Mouse (Mus musculus): ENCODE measurements around the gene Ptgfrn. TPM values are rescaled to one million over a fixed set of nuclear protein-coding genes. Genes with fewer than 3 reads are reported as not detected.

Ptgfrn gene
- 9.1 and 10.5 TPM in 2 replicates for polyA plus RNA-seq (2014; fragmentation: Nextera tagmentation; extraction: Ambion mirVana)

- peak within 1 kb of the TSS; percentile 91 for H3K9ac ChIP-seq (replicated peaks; ENCODE audit: low read depth, low read length)
- peak within 1 kb of the TSS; percentile 74 for H3K4me3 ChIP-seq (ENCODE audit: low read depth, low read length)
- H3K36me3 ChIP-seq (ENCODE audit: control insufficient read depth, insufficient read depth, low read length) = no peaks in the 10 kb centered on the region
- H3K4me1 ChIP-seq (ENCODE audit: control insufficient read depth, insufficient read depth, low read length) = peaks cover 36% of the 10 kb centered on the region
- peak within 1 kb of the TSS; percentile 87 for H3K27ac ChIP-seq (ENCODE audit: low read length)
- H3K4me2 ChIP-seq (replicated peaks; ENCODE audit: low read depth, low read length) = peak within 1 kb of the TSS; percentile 84
- peak; percentile 69 for ATAC-seq (ENCODE audit: insufficient number of reproducible peaks, insufficient read depth, low FRiP score, low read depth)
- no peaks in the 10 kb centered on the region for H3K9me3 ChIP-seq (ENCODE audit: control insufficient read depth, low read depth, low read length)
- 1% methylated on average over 63 of the region's 81 CpGs for WGBS
- no peaks in the 10 kb centered on the region for H3K27me3 ChIP-seq (ENCODE audit: control insufficient read depth, insufficient read depth, low read length)
Observed at GRCm38 (mm10) chr3:101110043-101110837, at the start of gene Ptgfrn. TSS of gene Ptgfrn (minus strand) at chr3:101110278.

- H3K4me3 ChIP-seq (ENCODE audit: low read depth, low read length) = no peak overlapping the region
- H3K27me3 ChIP-seq (ENCODE audit: control insufficient read depth, insufficient read depth, low read length) = no peaks in the 10 kb centered on the region
- WGBS = 85% methylated on average over 4 of the region's 4 CpGs
- no peak for ATAC-seq (ENCODE audit: insufficient number of reproducible peaks, insufficient read depth, low FRiP score, low read depth)
- H3K4me2 ChIP-seq (replicated peaks; ENCODE audit: low read depth, low read length) = no peak overlapping the region
- H3K4me1 ChIP-seq (ENCODE audit: control insufficient read depth, insufficient read depth, low read length) = peaks cover 24% of the 10 kb centered on the region
- H3K9me3 ChIP-seq (ENCODE audit: control insufficient read depth, low read depth, low read length) = no peaks in the 10 kb centered on the region
- H3K27ac ChIP-seq (ENCODE audit: low read length) = no peak overlapping the region
- no peak overlapping the region for H3K9ac ChIP-seq (replicated peaks; ENCODE audit: low read depth, low read length)
- no peaks in the 10 kb centered on the region for H3K36me3 ChIP-seq (ENCODE audit: control insufficient read depth, insufficient read depth, low read length)
Observed at GRCm38 (mm10) chr3:101159701-101160100, 49.6 kb upstream of the Ptgfrn start.

DNA sequence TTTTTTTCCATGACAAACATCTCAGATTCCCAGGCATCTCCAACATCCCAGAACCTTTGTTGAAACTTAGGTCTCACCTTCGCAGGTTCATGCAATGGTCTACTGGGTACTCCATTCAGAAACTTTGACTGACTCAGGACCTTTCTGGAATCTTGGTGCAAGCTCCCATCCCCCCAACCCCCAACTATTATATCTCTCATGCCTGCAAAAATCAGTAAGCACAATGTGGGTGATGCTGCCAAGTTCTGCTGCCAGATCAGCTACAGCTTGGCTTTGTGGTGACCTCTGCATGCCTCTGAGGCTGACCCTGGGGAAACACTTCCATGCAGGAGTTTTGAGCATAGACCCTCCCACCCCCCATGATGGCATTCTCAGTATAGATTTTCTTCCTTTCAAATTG is 44.0 kb upstream of the Ptgfrn start:
- Histone ChIP-seq H3K4me1 (ENCODE audit: control insufficient read depth, insufficient read depth, low read length) (no peaks in the 10 kb centered on the region), H3K27ac (ENCODE audit: low read length) (no peak overlapping the region), H3K4me3 (ENCODE audit: low read depth, low read length) (no peak overlapping the region), H3K27me3 (ENCODE audit: control insufficient read depth, insufficient read depth, low read length) (no peaks in the 10 kb centered on the region), H3K9me3 (ENCODE audit: control insufficient read depth, low read depth, low read length) (no peaks in the 10 kb centered on the region), H3K9ac (replicated peaks; ENCODE audit: low read depth, low read length) (no peak overlapping the region), H3K4me2 (replicated peaks; ENCODE audit: low read depth, low read length) (no peak overlapping the region), H3K36me3 (ENCODE audit: control insufficient read depth, insufficient read depth, low read length) (no peaks in the 10 kb centered on the region)
- ATAC-seq (ENCODE audit: insufficient number of reproducible peaks, insufficient read depth, low FRiP score, low read depth) = no peak
- WGBS = 94% methylated on average over 1 of the region's 1 CpGs

- Histone ChIP-seq H3K4me2 (replicated peaks; ENCODE audit: low read depth, low read length) (no peak overlapping the region), H3K27ac (ENCODE audit: low read length) (no peak overlapping the region), H3K9ac (replicated peaks; ENCODE audit: low read depth, low read length) (no peak overlapping the region), H3K27me3 (ENCODE audit: control insufficient read depth, insufficient read depth, low read length) (no peaks in the 10 kb centered on the region), H3K4me3 (ENCODE audit: low read depth, low read length) (no peak overlapping the region), H3K36me3 (ENCODE audit: control insufficient read depth, insufficient read depth, low read length) (no peaks in the 10 kb centered on the region), H3K9me3 (ENCODE audit: control insufficient read depth, low read depth, low read length) (no peaks in the 10 kb centered on the region), H3K4me1 (ENCODE audit: control insufficient read depth, insufficient read depth, low read length) (no peaks in the 10 kb centered on the region)
- no peak for ATAC-seq (ENCODE audit: insufficient number of reproducible peaks, insufficient read depth, low FRiP score, low read depth)
- 65% methylated on average over 3 of the region's 3 CpGs for WGBS
Observed at GRCm38 (mm10) chr3:101153341-101153740, 43.3 kb upstream of the Ptgfrn start.

GRCm38 (mm10) chr3:101146126-101146772 is 36.2 kb upstream of the Ptgfrn start:
- ATAC-seq (ENCODE audit: insufficient number of reproducible peaks, insufficient read depth, low FRiP score, low read depth) = no peak
- no peak overlapping the region for H3K4me2 ChIP-seq (replicated peaks; ENCODE audit: low read depth, low read length)
- no peak overlapping the region for H3K9ac ChIP-seq (replicated peaks; ENCODE audit: low read depth, low read length)
- no peaks in the 10 kb centered on the region for H3K27me3 ChIP-seq (ENCODE audit: control insufficient read depth, insufficient read depth, low read length)
- no peaks in the 10 kb centered on the region for H3K36me3 ChIP-seq (ENCODE audit: control insufficient read depth, insufficient read depth, low read length)
- WGBS = 72% methylated on average over 7 of the region's 7 CpGs
- H3K9me3 ChIP-seq (ENCODE audit: control insufficient read depth, low read depth, low read length) = no peaks in the 10 kb centered on the region
- H3K4me1 ChIP-seq (ENCODE audit: control insufficient read depth, insufficient read depth, low read length) = no peaks in the 10 kb centered on the region
- H3K4me3 ChIP-seq (ENCODE audit: low read depth, low read length) = no peak overlapping the region
- no peak overlapping the region for H3K27ac ChIP-seq (ENCODE audit: low read length)

- Histone ChIP-seq H3K9ac (replicated peaks; ENCODE audit: low read depth, low read length) (no peak overlapping the region), H3K27me3 (ENCODE audit: control insufficient read depth, insufficient read depth, low read length) (no peaks in the 10 kb centered on the region), H3K4me3 (ENCODE audit: low read depth, low read length) (no peak overlapping the region), H3K27ac (ENCODE audit: low read length) (no peak overlapping the region), H3K4me1 (ENCODE audit: control insufficient read depth, insufficient read depth, low read length) (no peaks in the 10 kb centered on the region), H3K9me3 (ENCODE audit: control insufficient read depth, low read depth, low read length) (no peaks in the 10 kb centered on the region), H3K36me3 (ENCODE audit: control insufficient read depth, insufficient read depth, low read length) (no peaks in the 10 kb centered on the region), H3K4me2 (replicated peaks; ENCODE audit: low read depth, low read length) (no peak overlapping the region)
- 29% methylated on average over 10 of the region's 10 CpGs for WGBS
- no peak for ATAC-seq (ENCODE audit: insufficient number of reproducible peaks, insufficient read depth, low FRiP score, low read depth)
Observed at GRCm38 (mm10) chr3:101145292-101146046, 35.4 kb upstream of the Ptgfrn start.

DNA sequence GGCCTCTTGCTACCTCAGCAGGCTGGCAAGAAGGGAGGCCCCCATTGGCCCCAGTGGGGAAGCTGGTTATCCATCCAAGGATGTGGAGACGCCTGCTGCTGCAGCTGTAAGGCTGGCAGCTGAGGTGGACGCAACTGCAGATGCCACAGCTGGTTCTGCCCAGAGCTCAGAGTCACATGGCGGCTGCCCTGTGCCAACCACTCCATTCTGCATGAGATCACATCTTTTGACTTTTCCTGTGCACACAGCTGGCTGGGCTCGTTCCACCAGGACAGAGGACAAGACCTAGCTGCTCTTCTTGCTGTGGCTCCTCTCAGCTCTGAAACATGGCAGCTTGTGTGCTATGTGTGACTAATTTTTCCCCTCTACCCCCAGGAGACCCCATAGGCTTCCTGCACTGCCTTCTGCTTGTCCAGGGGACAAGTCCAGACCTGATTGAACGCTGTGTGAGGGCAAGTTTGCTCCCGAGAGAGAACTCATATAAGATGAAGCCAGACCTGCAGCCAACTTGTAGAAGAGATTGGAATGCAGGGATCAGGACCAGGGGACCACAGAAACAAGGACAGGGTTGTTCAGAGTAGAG is 34.4 kb upstream of the Ptgfrn start:
- WGBS = 67% methylated on average over 6 of the region's 6 CpGs
- no peaks in the 10 kb centered on the region for H3K9me3 ChIP-seq (ENCODE audit: control insufficient read depth, low read depth, low read length)
- no peaks in the 10 kb centered on the region for H3K4me1 ChIP-seq (ENCODE audit: control insufficient read depth, insufficient read depth, low read length)
- H3K27me3 ChIP-seq (ENCODE audit: control insufficient read depth, insufficient read depth, low read length) = no peaks in the 10 kb centered on the region
- ATAC-seq (ENCODE audit: insufficient number of reproducible peaks, insufficient read depth, low FRiP score, low read depth) = no peak
- no peak overlapping the region for H3K9ac ChIP-seq (replicated peaks; ENCODE audit: low read depth, low read length)
- no peak overlapping the region for H3K27ac ChIP-seq (ENCODE audit: low read length)
- H3K4me3 ChIP-seq (ENCODE audit: low read depth, low read length) = no peak overlapping the region
- H3K4me2 ChIP-seq (replicated peaks; ENCODE audit: low read depth, low read length) = no peak overlapping the region
- no peaks in the 10 kb centered on the region for H3K36me3 ChIP-seq (ENCODE audit: control insufficient read depth, insufficient read depth, low read length)

DNA sequence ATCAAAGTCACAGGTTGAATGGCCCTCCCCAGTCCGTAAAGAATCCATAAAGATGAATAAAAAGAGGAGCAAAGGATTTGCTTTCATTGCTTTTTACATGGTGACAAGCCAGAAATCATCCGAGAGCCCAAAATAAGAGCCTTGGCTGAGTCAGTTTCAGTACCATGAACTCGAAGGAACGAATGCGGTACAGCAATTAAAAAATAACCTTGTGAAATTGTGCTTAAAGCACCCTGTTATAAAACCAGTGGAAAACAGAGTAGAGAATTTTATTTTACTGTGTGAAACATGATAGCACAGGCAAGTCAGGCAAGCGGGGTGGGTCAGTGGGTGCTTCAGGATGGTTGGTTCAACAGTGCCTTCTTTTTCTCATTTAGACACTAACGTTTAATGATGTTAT is 33.4 kb upstream of the Ptgfrn start:
- Histone ChIP-seq H3K27me3 (ENCODE audit: control insufficient read depth, insufficient read depth, low read length) (no peaks in the 10 kb centered on the region), H3K4me3 (ENCODE audit: low read depth, low read length) (no peak overlapping the region), H3K9ac (replicated peaks; ENCODE audit: low read depth, low read length) (no peak overlapping the region), H3K36me3 (ENCODE audit: control insufficient read depth, insufficient read depth, low read length) (no peaks in the 10 kb centered on the region), H3K4me2 (replicated peaks; ENCODE audit: low read depth, low read length) (no peak overlapping the region), H3K27ac (ENCODE audit: low read length) (no peak overlapping the region), H3K4me1 (ENCODE audit: control insufficient read depth, insufficient read depth, low read length) (no peaks in the 10 kb centered on the region), H3K9me3 (ENCODE audit: control insufficient read depth, low read depth, low read length) (no peaks in the 10 kb centered on the region)
- 75% methylated on average over 7 of the region's 7 CpGs for WGBS
- no peak for ATAC-seq (ENCODE audit: insufficient number of reproducible peaks, insufficient read depth, low FRiP score, low read depth)

All from stomach, embryonic 14.5 days (tissue).